Mouse (Mus musculus): ENCODE data around the gene Gm4491. TPM values are rescaled to one million over a fixed set of nuclear protein-coding genes. Genes with fewer than 3 reads are reported as not detected.

Gm4491 gene
- polyA plus RNA-seq, 1 experiment from 2014 or later = not detected

DNA sequence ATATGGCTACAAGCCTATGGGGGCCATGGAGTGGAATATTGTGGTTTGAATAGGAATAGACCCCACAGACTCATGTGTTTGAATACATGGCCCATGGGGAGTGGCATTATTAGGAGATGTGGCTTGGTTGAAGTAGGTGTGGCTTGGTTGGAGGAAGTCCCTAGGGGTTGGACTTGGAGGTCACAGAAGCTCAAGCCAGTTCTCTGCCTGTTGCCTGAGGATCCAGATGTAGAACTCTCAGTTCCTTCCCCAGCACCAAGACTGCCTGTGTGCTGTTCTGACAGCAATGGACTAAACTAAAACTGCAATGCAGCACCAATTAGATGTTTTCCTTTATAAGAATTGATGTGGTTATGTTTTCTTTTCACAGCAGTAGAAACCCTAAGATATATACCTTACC lies 49.6 kb downstream of the Gm4491 start:
- H3K9me3 ChIP-seq (replicated peaks; ENCODE audit: low read length) = no peaks in the 10 kb centered on the region
- DNase-seq (ENCODE audit: low spot score) = no peak
- no peaks in the 10 kb centered on the region for H3K4me1 ChIP-seq (replicated peaks; ENCODE audit: insufficient read depth, low read length)
- no peaks in the 10 kb centered on the region for H3K36me3 ChIP-seq (ENCODE audit: insufficient read depth, low read length)
- no peak overlapping the region for H3K9ac ChIP-seq (ENCODE audit: low read depth, low read length)
- H3K27ac ChIP-seq = no peak overlapping the region
- no peak overlapping the region for H3K4me2 ChIP-seq (ENCODE audit: low read length)
- H3K4me3 ChIP-seq (replicated peaks; ENCODE audit: low read depth, low read length) = no peak overlapping the region
- no peak for TF ChIP-seq CTCF (IDR thresholded peaks at IDR 0.05; ENCODE audit: low read depth)
- H3K27me3 ChIP-seq (ENCODE audit: insufficient read depth, low read length) = no peaks in the 10 kb centered on the region
- no peak for ATAC-seq (replicated peaks; ENCODE audit: low FRiP score, low read depth)

Other genes with a start within 250 kb of the Gm4491 start
- gene Zmym2, start 229.2 kb downstream of the Gm4491 start, polyA plus RNA-seq (2015; fragmentation: Nextera tagmentation; extraction: Ambion mirVana) = 26.4 and 26.9 TPM in 2 replicates
- 9.8 and 10.3 TPM in 2 replicates for gene Gja3, start 57.8 kb downstream of the Gm4491 start, polyA plus RNA-seq (2015; fragmentation: Nextera tagmentation; extraction: Ambion mirVana)
- 10.5 and 11.6 TPM in 2 replicates for gene Gjb2, start 11.2 kb downstream of the Gm4491 start, polyA plus RNA-seq (2015; fragmentation: Nextera tagmentation; extraction: Ambion mirVana)
- gene Gjb6, start 17.7 kb upstream of the Gm4491 start, polyA plus RNA-seq (2015; fragmentation: Nextera tagmentation; extraction: Ambion mirVana) = 1.2 and 1.9 TPM in 2 replicates

Measured in kidney, postnatal 0 days (tissue).